Mouse (Mus musculus) kidney, embryonic 14.5 days (tissue): ENCODE measurements around the gene Hsd11b2. TPM values are rescaled to one million over a fixed set of nuclear protein-coding genes. Genes with fewer than 3 reads are reported as not detected.

ENCODE experiments used
- ATAC-seq: fragments of 200-750 bp; cut with Nextera tagmentation; 2 replicates; pipeline ENCODE4 v1.8.0; 2017; ENCODE audit warnings: moderate number of reproducible peaks, mild to moderate bottlenecking, moderate TSS enrichment, moderate library complexity; ENCODE audit not compliant: low FRiP score, low TSS enrichment
- H3K27ac ChIP-seq: fragments of 300-500 bp; sonication (generic); 2 replicates; pipeline ENCODE4 v1.5.1; 2014; ENCODE audit warnings: low read depth, mild to moderate bottlenecking, low read length, moderate library complexity, mixed read lengths
- H3K27me3 ChIP-seq: fragments of 300-500 bp; sonication (generic); 2 replicates; pipeline ENCODE4 v1.6.1; 2014; ENCODE audit warnings: mild to moderate bottlenecking, low read length; ENCODE audit not compliant: control insufficient read depth, insufficient read depth
- H3K36me3 ChIP-seq: fragments of 300-500 bp; sonication (generic); 2 replicates; pipeline ENCODE4 v1.6.1; 2014; ENCODE audit warnings: low read length, mixed read lengths; ENCODE audit not compliant: control insufficient read depth, insufficient read depth
- H3K4me1 ChIP-seq: fragments of 300-500 bp; sonication (generic); 2 replicates; pipeline ENCODE4 v1.6.1; 2014; ENCODE audit warnings: low read length, mixed read lengths; ENCODE audit not compliant: control insufficient read depth, insufficient read depth
- H3K4me2 ChIP-seq: fragments of 300-500 bp; sonication (generic); replicated peaks from 2 replicates; pipeline ENCODE4 v1.6.1; 2014; ENCODE audit warnings: low read depth, mild to moderate bottlenecking, low read length
- H3K4me3 ChIP-seq: fragments of 300-500 bp; sonication (generic); 2 replicates; pipeline ENCODE4 v1.5.1; 2014; ENCODE audit warnings: mild to moderate bottlenecking, low read length
- H3K9ac ChIP-seq: fragments of 300-500 bp; sonication (generic); 2 replicates; pipeline ENCODE4 v1.6.1; 2014; ENCODE audit warnings: low read depth, mild to moderate bottlenecking, low read length, moderate library complexity
- H3K9me3 ChIP-seq: fragments of 300-500 bp; sonication (generic); 2 replicates; pipeline ENCODE4 v1.6.1; 2016; ENCODE audit warnings: low read length; ENCODE audit not compliant: control insufficient read depth
- WGBS: fragments of 180-500 bp; shearing (Covaris S2); extraction: QIAGEN DNeasy Blood & Tissue Kit; methylation state at CpG from one replicate; pipeline ENCODE4 v1.1.7; 2014; 5-methylcytosine and 5-hydroxymethylcytosine counted together
- polyA plus RNA-seq: library from polyadenylated mRNA; unstranded; fragments of >200 nt; fragmentation: Nextera tagmentation; extraction: Ambion mirVana; gene quantifications from 2 replicates; pipeline ENCODE4 v1.2.1, GENCODE M21; 2014

Hsd11b2 gene
- polyA plus RNA-seq, 1 experiment from 2014 or later: 40.2 TPM

GRCm38 (mm10) chr8:105495350-105496302, 22.9 kb upstream of the Hsd11b2 start:
- H3K9ac ChIP-seq: peak overlapping the region; percentile 88; the same call in 1 of the 2 replicates
- ATAC-seq: no peak
- peak overlapping the region; percentile 65 for H3K27ac ChIP-seq
- WGBS: 23% methylated on average over 17 of the region's 17 CpGs
- H3K4me2 ChIP-seq: peak overlapping the region; percentile 67
- H3K27me3 ChIP-seq: no peaks in the 10 kb centered on the region
- H3K9me3 ChIP-seq: no peaks in the 10 kb centered on the region
- H3K4me3 ChIP-seq: peak overlapping the region; percentile 64
- no peaks in the 10 kb centered on the region for H3K36me3 ChIP-seq
- peaks cover 16% of the 10 kb centered on the region; the same call in 1 of the 2 replicates for H3K4me1 ChIP-seq

DNA sequence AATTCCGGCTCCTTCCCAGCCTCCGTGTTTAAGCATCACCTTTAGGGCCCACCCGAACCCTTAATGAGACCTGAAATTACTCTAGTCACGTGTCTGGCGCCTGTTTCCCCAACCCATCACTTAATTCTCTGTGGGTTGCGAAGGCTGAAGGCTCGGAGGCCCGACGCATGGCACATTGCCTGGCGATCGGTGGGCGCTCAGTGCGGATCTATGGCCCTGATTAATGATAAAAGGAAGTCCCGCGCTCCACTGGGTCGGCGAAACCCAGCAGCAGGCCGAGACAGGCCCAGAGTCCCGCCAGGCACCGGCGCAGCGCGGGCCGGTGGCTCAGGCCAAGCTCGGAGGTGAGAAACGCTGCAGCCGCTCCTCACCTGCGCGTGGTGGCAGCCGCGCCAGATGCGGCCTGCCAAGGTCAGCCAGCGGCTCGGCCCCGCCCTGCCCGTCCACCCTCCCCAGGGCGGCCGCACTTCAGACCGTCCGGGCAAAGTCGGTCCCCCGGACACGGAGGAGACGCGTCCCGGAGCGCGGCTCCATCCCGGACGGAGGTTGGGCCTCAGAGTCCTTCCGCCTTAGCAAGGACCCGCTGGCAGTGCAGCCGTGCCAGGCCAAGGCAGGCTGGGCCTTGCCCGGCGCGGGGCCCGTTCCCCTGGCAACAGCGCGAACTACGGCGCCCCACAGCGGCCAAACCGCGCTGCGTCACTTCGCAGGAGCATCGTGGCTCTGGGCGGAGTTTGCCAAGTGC, 21.9 kb upstream of the Hsd11b2 start, which contains the start of gene Zdhhc1:
Gene Zdhhc1 (minus strand): TSS at position 464 of the 742 bp plus-strand sequence.
- Histone ChIP-seq H3K4me3 (peak within 1 kb of the TSS; percentile 64), H3K4me1 (peaks cover 16% of the 10 kb centered on the region; the same call in 1 of the 2 replicates), H3K36me3 (no peaks in the 10 kb centered on the region), H3K27ac (peak within 1 kb of the TSS; percentile 65), H3K9ac (peak within 1 kb of the TSS; percentile 88), H3K9me3 (no peaks in the 10 kb centered on the region), H3K4me2 (peak within 1 kb of the TSS; percentile 67), H3K27me3 (no peaks in the 10 kb centered on the region)
- peak; percentile 86 for ATAC-seq
- WGBS: under 1% methylated on average over 68 of the region's 68 CpGs

GRCm38 (mm10) chr8:105499787-105500186, 18.8 kb upstream of the Hsd11b2 start:
- no peak for ATAC-seq
- H3K9ac ChIP-seq: no peak overlapping the region
- 80% methylated on average over 12 of the region's 12 CpGs for WGBS
- peaks cover 13% of the 10 kb centered on the region; the same call in 1 of the 2 replicates for H3K4me1 ChIP-seq
- no peaks in the 10 kb centered on the region for H3K9me3 ChIP-seq
- H3K36me3 ChIP-seq: no peaks in the 10 kb centered on the region
- H3K4me2 ChIP-seq: no peak overlapping the region
- no peaks in the 10 kb centered on the region for H3K27me3 ChIP-seq
- no peak overlapping the region for H3K4me3 ChIP-seq
- no peak overlapping the region for H3K27ac ChIP-seq

- no peak overlapping the region for H3K4me3 ChIP-seq
- H3K27ac ChIP-seq: no peak overlapping the region
- H3K36me3 ChIP-seq: no peaks in the 10 kb centered on the region
- no peak overlapping the region for H3K4me2 ChIP-seq
- no peak overlapping the region for H3K9ac ChIP-seq
- H3K27me3 ChIP-seq: no peaks in the 10 kb centered on the region
- H3K9me3 ChIP-seq: no peaks in the 10 kb centered on the region
- ATAC-seq: no peak
- WGBS: 80% methylated on average over 3 of the region's 3 CpGs
- H3K4me1 ChIP-seq: peaks cover 11% of the 10 kb centered on the region
These were observed 13.9 kb upstream of the Hsd11b2 start for GRCm38 (mm10) chr8:105504617-105505016.

DNA sequence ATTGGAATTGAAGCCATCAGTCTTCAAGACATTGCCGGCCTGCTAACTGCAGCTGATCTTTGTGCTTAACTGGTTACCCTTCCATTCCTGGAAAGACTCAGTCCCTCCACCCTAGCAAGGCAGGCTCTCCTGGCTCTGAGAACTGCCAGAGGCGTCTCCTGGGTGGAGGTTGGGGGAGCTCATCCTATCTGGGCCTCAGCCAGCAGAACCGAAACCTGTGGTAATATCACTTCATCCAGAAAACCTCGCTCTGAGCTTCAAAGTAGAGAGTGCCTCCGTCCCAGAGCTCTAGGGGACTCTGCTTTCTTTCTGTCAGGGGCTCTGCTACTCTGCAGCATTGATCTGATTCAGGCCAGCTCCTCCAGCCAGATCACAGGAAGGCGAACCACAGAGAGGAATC, 11.6 kb upstream of the Hsd11b2 start:
- no peaks in the 10 kb centered on the region for H3K9me3 ChIP-seq
- H3K27ac ChIP-seq: no peak overlapping the region
- 83% methylated on average over 6 of the region's 6 CpGs for WGBS

DNA sequence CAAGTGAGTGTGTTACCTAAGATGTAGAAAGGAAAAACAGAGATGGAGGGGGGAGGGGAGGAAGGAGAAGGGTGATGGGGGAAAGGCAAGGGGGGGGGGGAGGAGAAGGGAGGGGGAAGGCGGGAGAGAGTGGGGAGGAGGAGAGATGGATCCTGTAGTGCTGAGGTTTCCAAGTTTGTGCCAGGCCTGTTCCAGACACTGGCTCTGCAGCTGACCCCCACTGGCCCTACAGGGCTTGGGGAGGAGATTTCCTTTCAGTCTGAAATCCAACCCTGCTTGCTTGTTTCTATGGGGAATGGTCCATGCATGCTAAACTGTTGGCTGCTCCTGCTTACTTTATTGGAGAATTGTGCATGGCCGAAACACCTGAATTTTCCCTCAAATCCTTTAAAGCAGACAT, 9.8 kb upstream of the Hsd11b2 start:
- H3K4me3 ChIP-seq: no peak overlapping the region
- peak overlapping the region; percentile 83 for H3K27ac ChIP-seq
- H3K9ac ChIP-seq: peak overlapping the region; percentile 34; the same call in 1 of the 2 replicates
- peak overlapping the region; percentile 29 for H3K4me2 ChIP-seq
- H3K27me3 ChIP-seq: no peaks in the 10 kb centered on the region
- WGBS: 14% methylated on average over 2 of the region's 2 CpGs
- H3K36me3 ChIP-seq: no peaks in the 10 kb centered on the region
- H3K9me3 ChIP-seq: no peaks in the 10 kb centered on the region
- peaks cover 21% of the 10 kb centered on the region for H3K4me1 ChIP-seq
- ATAC-seq: peak; percentile 94

More for the DNA sequence above, 11.6 kb upstream of the Hsd11b2 start:
- no peak for ATAC-seq
- no peaks in the 10 kb centered on the region for H3K36me3 ChIP-seq
- H3K4me1 ChIP-seq: peaks cover 21% of the 10 kb centered on the region
- no peaks in the 10 kb centered on the region for H3K27me3 ChIP-seq
- no peak overlapping the region for H3K4me2 ChIP-seq
- H3K9ac ChIP-seq: no peak overlapping the region
- H3K4me3 ChIP-seq: no peak overlapping the region

DNA sequence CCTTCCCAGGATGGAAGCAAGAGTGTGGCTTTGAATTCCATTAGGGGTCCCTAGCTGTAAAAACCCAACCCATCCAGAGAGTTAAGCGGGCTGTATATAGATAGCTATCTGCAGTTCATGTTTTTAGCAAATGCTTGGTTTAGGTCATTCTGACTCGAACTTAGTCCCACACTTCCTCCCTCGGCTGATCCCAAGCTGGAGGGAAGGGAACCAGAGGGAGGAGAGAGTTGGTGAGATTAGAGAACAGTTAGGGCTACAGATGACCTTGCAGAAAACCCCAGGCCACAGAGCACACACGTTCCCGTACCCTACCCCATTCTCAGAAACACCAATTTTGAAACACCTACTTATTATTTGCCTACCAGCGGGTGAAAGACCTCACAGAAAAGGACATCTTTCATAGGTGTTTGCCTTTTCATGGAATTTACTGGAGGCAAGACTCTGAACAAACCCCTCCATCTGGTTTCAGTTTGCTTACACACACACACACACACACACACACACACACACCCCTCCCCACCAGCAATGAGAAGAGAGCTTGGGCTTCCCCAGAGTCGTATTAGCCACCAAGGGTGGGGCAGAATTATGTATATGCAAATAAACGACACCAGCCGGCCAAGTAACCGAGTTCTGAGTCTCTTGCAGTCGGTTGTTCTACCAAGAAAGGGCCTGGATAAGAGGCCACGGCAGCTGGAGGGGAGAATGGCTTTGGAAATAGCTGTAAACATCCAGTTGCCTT, 8.4 kb upstream of the Hsd11b2 start:
- Histone ChIP-seq H3K36me3 (no peaks in the 10 kb centered on the region), H3K9ac (peak overlapping the region; percentile 31; the same call in 1 of the 2 replicates), H3K27me3 (no peaks in the 10 kb centered on the region), H3K9me3 (no peaks in the 10 kb centered on the region), H3K4me1 (peaks cover 21% of the 10 kb centered on the region), H3K4me2 (peak overlapping the region; percentile 21; the same call in 1 of the 2 replicates), H3K4me3 (no peak overlapping the region), H3K27ac (peak overlapping the region; percentile 38; the same call in 1 of the 2 replicates)
- 38% methylated on average over 12 of the region's 12 CpGs for WGBS
- no peak for ATAC-seq

DNA sequence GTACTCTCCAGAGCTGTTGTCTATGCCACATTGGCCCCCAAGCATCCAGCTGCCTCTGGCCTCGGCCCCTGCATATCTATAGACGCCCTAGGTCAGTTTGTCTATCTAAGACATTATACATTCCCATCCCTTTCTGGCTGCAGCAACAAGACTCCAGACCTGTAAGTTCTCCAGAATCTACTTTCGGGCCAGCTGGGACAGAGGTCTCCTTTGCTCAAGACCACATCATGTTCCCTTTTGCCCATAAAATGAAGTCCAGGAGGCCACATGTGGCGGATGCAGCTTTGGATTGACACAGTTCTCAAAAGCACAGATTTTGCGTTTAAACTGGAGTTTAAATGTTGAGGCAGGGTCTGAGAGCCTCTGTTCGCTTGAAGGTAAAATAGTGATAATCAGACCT, 4.4 kb upstream of the Hsd11b2 start:
- 86% methylated on average over 6 of the region's 6 CpGs for WGBS
- H3K9me3 ChIP-seq: no peaks in the 10 kb centered on the region
- H3K4me1 ChIP-seq: peaks cover 35% of the 10 kb centered on the region
- no peak overlapping the region for H3K27ac ChIP-seq
- no peak overlapping the region for H3K4me3 ChIP-seq
- no peak for ATAC-seq
- H3K27me3 ChIP-seq: no peaks in the 10 kb centered on the region
- no peak overlapping the region for H3K9ac ChIP-seq
- H3K4me2 ChIP-seq: no peak overlapping the region
- no peaks in the 10 kb centered on the region for H3K36me3 ChIP-seq
